Mouse (Mus musculus) lung, adult 2 months (tissue): ENCODE measurements around the gene Gm17783. TPM values are rescaled to one million over a fixed set of nuclear protein-coding genes. Genes with fewer than 3 reads are reported as not detected.
"Not testable (repeated sequence)": the region's sequence is repeated elsewhere in the genome, so short reads cannot be mapped to it uniquely, and the experiment has no call there.

Experiments
- DNase-seq: peaks from one replicate; pipeline ENCODE4 v3.0.0; 2022
- H3K4me1 ChIP-seq: fragments of 200-500 bp; 2 replicates; pipeline ENCODE4 v1.6.1; 2011; ENCODE audit warnings: low read length; ENCODE audit not compliant: control insufficient read depth, insufficient read depth
- H3K4me3 ChIP-seq: fragments of 200-500 bp; replicated peaks from 2 replicates; pipeline ENCODE3; 2011; ENCODE audit warnings: low read depth, mild to moderate bottlenecking, control low read depth, low read length; ENCODE audit errors: extremely low read depth
- CTCF ChIP-seq: fragments of 200-500 bp; IDR thresholded peaks from 2 replicates; pipeline ENCODE4 v1.5.1; 2011; ENCODE audit warnings: mild to moderate bottlenecking, low read length, control low read depth; ENCODE audit not compliant: insufficient read depth
- POLR2A ChIP-seq: fragments of 200-500 bp; IDR thresholded peaks from 2 replicates; pipeline ENCODE4 v1.6.1; 2011; ENCODE audit warnings: low read depth, mild to moderate bottlenecking, control low read depth, low read length, borderline replicate concordance; ENCODE audit errors: extremely low read depth
- WGBS: fragments of 180-500 bp; shearing (Covaris S2); methylation state at CpG from one replicate; pipeline ENCODE4 v1.1.7; 2018; 5-methylcytosine and 5-hydroxymethylcytosine counted together
- polyA plus RNA-seq: library from polyadenylated mRNA; depleted of rRNA; stranded (reverse); fragments of >200 nt; gene quantifications from 2 replicates; pipeline ENCODE4 v1.2.3, GENCODE M21; 2012; rRNA removed

Gm17783 gene
- polyA plus RNA-seq = not detected in 2 replicates

- WGBS = 73% methylated on average over 4 of the region's 4 CpGs
- H3K4me1 ChIP-seq = no peaks in the 10 kb centered on the region
- TF ChIP-seq POLR2A (no peak), CTCF (no peak)
- H3K4me3 ChIP-seq = no peak within 1 kb of the TSS
- DNase-seq = no peak
Observed at GRCm38 (mm10) chr16:45531950-45532349, at the start of gene Gm17783. Gene Gm17783, minus strand, starts transcription at chr16:45532050.

- DNase-seq = no peak
- Histone ChIP-seq H3K4me3 (no peak overlapping the region), H3K4me1 (no peaks in the 10 kb centered on the region)
- TF ChIP-seq POLR2A (no peak), CTCF (no peak)
- 60% methylated on average over 12 of the region's 12 CpGs for WGBS
Observed at GRCm38 (mm10) chr16:45579883-45580282, 48.0 kb upstream of the Gm17783 start.

- no peak for DNase-seq
- WGBS = 73% methylated on average over 3 of the region's 3 CpGs
- H3K4me3 ChIP-seq = no peak overlapping the region
- TF ChIP-seq POLR2A (no peak), CTCF (no peak)
- H3K4me1 ChIP-seq = no peaks in the 10 kb centered on the region
Observed at GRCm38 (mm10) chr16:45572307-45572706, 40.5 kb upstream of the Gm17783 start.

GRCm38 (mm10) chr16:45561747-45562146 is 29.9 kb upstream of the Gm17783 start:
- DNase-seq = no peak
- 35% methylated on average over 3 of the region's 3 CpGs for WGBS
- H3K4me1 ChIP-seq = no peaks in the 10 kb centered on the region
- TF ChIP-seq POLR2A (no peak), CTCF (no peak)
- no peak overlapping the region for H3K4me3 ChIP-seq

GRCm38 (mm10) chr16:45551579-45551978 is 19.7 kb upstream of the Gm17783 start:
- DNase-seq = no peak
- TF ChIP-seq CTCF = no peak
- TF ChIP-seq POLR2A = no peak
- no peaks in the 10 kb centered on the region; the same call in 1 of the 2 replicates for H3K4me1 ChIP-seq
- 30% methylated on average over 2 of the region's 2 CpGs for WGBS
- no peak overlapping the region for H3K4me3 ChIP-seq

GRCm38 (mm10) chr16:45547982-45548381 is 16.1 kb upstream of the Gm17783 start:
- no peak for DNase-seq
- H3K4me3 ChIP-seq = no peak overlapping the region
- TF ChIP-seq CTCF (no peak), POLR2A (no peak)
- no peaks in the 10 kb centered on the region; the same call in 1 of the 2 replicates for H3K4me1 ChIP-seq

GRCm38 (mm10) chr16:45544341-45544740 is 12.5 kb upstream of the Gm17783 start:
- TF ChIP-seq POLR2A = no peak
- no peak for TF ChIP-seq CTCF
- DNase-seq = no peak
- no peak overlapping the region for H3K4me3 ChIP-seq
- H3K4me1 ChIP-seq = no peaks in the 10 kb centered on the region
- 44% methylated on average over 3 of the region's 3 CpGs for WGBS

- H3K4me1 ChIP-seq = no peaks in the 10 kb centered on the region
- TF ChIP-seq CTCF = no peak
- no peak for TF ChIP-seq POLR2A
- DNase-seq = no peak
- no peak overlapping the region for H3K4me3 ChIP-seq
Observed at GRCm38 (mm10) chr16:45542108-45542507, 10.3 kb upstream of the Gm17783 start.

GRCm38 (mm10) chr16:45538342-45538741 is 6.5 kb upstream of the Gm17783 start:
- H3K4me1 ChIP-seq, DNase-seq, H3K4me3 ChIP-seq: not testable (repeated sequence)
- WGBS = 17% methylated on average over 1 of the region's 1 CpGs

- TF ChIP-seq CTCF (no peak), POLR2A (no peak)
- no peak within 1 kb of the TSS for H3K4me3 ChIP-seq
- DNase-seq = no peak
- WGBS = 95% methylated on average over 5 of the region's 5 CpGs
- H3K4me1 ChIP-seq = no peaks in the 10 kb centered on the region
Observed at GRCm38 (mm10) chr16:45535009-45535408, 3.2 kb upstream of the Gm17783 start, which contains the start of gene Slc9c1. Gene Slc9c1, plus strand, starts transcription at chr16:45535309.

- DNase-seq = no peak
- no peak overlapping the region for H3K4me3 ChIP-seq
- TF ChIP-seq POLR2A (no peak), CTCF (no peak)
- WGBS = 67% methylated on average over 5 of the region's 5 CpGs
- H3K4me1 ChIP-seq = no peaks in the 10 kb centered on the region
Observed at GRCm38 (mm10) chr16:45525551-45525950, 6.3 kb downstream of the Gm17783 start.

- Histone ChIP-seq H3K4me3 (no peak overlapping the region), H3K4me1 (peaks cover 2% of the 10 kb centered on the region; the same call in 1 of the 2 replicates)
- no peak for DNase-seq
- WGBS = 47% methylated on average over 1 of the region's 1 CpGs
- no peak for TF ChIP-seq CTCF
Observed at GRCm38 (mm10) chr16:45495326-45495725, 36.5 kb downstream of the Gm17783 start.
